Mouse (Mus musculus): ENCODE data around the gene Tiam1.

DNA sequence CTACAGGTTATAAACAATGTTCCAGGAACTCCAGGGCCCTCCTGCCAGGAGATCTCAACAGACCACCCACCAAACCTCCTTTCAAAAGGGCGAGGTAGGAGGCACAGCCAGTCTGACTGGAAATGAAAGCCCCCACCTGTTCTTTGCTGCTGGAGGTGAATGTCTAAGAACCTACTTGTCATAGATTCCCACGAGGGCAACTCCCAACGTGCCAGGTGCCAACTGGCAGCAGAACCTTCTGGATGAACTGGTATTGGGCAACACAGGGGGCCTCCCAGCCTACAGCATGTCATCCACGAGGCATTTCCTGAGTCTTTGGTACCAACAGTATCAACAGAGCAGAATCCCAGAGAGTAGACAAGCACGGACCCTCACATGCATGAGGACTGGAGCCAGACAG is 282.0 kb downstream of the Tiam1 start:
- no peak for TF ChIP-seq CTCF (IDR thresholded peaks at IDR 0.05; ENCODE audit: low read depth)
- peak; percentile 81 for TF ChIP-seq EP300 (optimal IDR thresholded peaks at IDR 0.05)

Measured in stomach, postnatal 0 days (tissue).